Mouse (Mus musculus) bone marrow, adult 2 months (tissue): ENCODE results near the gene Abca7.

Experiments used
- CTCF ChIP-seq: fragments of 200-500 bp; IDR thresholded peaks from 2 replicates; pipeline ENCODE4 v1.5.1; 2011; ENCODE audit warnings: low read length, control low read depth; ENCODE audit not compliant: control insufficient read depth, insufficient read depth
- POLR2A ChIP-seq: fragments of 200-500 bp; IDR thresholded peaks from 2 replicates; pipeline ENCODE4 v1.6.1; 2011; ENCODE audit warnings: low read depth, mild to moderate bottlenecking, control low read depth, low read length, borderline replicate concordance; ENCODE audit not compliant: control insufficient read depth

DNA sequence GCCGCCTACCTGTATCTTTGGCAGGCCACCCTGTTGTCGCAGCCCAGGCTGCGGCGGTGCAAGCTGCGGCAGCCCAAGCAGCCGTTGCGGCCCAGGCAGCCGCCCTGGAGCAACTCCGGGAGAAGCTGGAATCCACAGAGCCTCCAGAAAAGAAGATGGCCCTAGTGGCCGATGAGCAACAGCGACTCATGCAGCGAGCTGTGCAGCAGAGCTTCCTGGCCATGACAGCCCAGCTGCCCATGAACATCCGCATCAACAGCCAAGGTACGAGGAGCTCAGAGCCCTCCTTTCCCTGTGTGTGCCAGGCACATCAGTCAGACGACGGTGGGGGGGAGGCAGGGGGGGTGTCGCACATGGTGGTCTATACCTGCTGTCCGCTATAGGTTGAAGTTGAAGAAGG is 45.6 kb upstream of the Abca7 start:
- TF ChIP-seq CTCF (no peak), POLR2A (no peak)
